Mouse (Mus musculus) large intestine, adult 2 months (tissue): ENCODE measurements around the gene Poldip2. TPM values are rescaled to one million over a fixed set of nuclear protein-coding genes. Genes with fewer than 3 reads are reported as not detected.
A peak's percentile ranks its signal among the peaks of the same experiment; 100 is the strongest.

Source experiments
- DNase-seq: peaks from one replicate; pipeline ENCODE4 v3.0.0-alpha.2; 2012; ENCODE audit warnings: low read depth, low spot score
- WGBS: fragments of 180-500 bp; shearing (Covaris S2); methylation state at CpG from one replicate; pipeline ENCODE4 v1.1.7; 2018; 5-methylcytosine and 5-hydroxymethylcytosine counted together
- polyA plus RNA-seq: library from polyadenylated mRNA; depleted of rRNA; stranded (reverse); fragments of >200 nt; gene quantifications from 2 replicates; pipeline ENCODE4 v1.2.3, GENCODE M21; 2012; rRNA removed

The Poldip2 gene
- 41.2 and 43.9 TPM in 2 replicates for polyA plus RNA-seq

DNA sequence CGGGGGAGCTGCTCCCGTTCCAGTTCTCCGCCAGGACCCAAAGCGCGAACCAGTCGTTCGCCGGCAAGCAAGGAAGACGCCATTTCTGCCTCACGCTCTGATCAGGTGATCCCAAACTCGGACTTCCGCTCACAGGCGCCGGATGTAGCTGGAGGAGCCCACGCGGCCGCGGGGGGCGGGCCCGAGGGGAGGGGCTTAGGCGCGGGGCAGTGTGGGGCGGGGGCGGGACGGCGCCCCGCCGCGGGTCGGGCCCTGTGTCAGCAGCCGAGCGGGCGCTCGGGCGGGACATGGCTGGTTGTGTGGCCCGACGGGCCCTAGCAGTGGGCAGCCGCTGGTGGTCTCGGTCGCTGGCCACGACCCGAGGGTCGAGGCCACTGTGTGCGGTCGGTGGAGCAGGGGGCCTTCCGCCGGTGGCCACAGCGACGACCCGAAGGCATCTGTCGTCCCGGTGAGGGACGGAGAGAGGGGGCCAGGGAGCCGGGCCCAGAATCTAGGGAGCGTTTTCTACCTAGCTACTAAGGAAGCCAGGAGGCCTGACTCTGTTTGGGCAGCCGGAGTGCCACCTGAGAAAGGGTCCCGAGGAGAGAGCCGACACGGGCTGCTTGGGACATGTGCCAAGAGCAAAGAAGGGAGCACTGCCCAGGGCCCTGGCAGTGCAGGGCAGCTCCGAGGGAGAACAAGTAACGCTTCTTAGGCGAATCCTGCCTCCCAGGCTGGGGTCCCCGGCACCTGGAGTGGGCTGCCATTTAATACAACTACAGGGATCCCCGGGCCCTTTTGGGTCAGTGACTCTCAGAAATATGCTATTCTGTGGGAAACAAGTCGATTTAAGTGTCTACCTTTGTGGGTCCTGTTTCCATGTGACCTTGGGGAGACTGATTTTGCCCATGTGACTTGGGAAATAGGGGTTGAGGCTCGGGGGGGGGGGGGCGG lies at the start of gene Poldip2, which contains the start of gene Tmem199:
Poldip2 (plus strand) TSS at position 169 of the 933 bp plus-strand sequence.
Tmem199 (minus strand) TSS at position 148 of the 933 bp plus-strand sequence.
- WGBS = under 1% methylated on average over 67 of the region's 67 CpGs
- peak; percentile 76 for DNase-seq

DNA sequence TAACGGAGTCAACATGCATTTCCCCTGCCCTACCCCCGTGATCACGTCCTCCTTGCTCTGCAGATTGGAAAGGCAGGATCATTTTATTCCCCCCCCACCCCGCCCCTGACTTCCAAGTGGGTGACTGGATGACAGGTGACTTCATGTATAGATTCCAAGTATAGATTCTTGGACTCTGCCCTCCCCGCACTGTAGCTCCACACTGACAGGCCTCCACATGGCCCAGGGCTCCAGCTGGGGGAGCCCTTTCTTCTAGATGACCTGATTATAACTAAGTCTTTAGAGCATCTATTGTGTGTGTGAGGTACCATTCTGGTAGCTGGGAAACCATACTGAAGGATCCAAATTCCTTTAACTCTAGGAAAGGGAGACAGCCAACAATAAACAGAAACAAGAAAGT lies 49.3 kb upstream of the Poldip2 start:
- DNase-seq = no peak
- 40% methylated on average over 5 of the region's 5 CpGs for WGBS

DNA sequence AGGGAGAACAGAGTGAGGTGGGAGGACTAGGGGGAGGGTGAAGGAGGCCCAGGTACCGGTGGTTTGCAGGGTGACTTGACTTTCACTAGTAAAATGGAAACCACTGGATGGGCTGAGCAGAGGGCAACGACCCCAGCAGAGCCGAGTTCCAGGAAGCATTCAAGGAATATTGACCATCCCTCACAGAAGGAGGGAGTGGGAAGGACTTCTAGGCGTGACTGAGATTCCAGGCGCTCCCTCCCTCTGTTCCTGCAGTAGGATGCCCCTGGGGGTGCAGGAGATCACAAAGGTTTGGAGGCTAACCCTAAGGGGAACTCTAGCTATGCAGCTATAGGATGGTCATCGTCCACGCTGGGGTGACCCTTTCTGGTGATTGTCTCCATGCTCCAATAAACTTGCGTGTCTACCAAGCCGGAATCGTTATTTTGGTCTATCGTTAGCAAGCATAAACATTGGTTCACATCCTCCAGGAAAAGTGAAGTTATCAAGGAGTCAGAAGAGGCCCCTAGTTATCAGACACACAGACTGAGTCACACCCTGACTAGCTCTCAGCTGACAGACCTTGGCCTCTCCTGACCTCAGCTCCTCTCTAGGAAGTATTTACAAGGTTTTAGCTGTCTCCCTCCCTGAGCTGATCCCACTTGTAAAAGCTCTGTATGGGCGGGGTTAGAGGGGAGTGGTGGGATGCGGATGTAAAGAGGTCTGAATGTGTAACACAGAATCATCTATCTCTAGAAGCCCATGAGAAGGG lies 48.5 kb upstream of the Poldip2 start:
- 27% methylated on average over 13 of the region's 13 CpGs for WGBS
- no peak for DNase-seq

DNA sequence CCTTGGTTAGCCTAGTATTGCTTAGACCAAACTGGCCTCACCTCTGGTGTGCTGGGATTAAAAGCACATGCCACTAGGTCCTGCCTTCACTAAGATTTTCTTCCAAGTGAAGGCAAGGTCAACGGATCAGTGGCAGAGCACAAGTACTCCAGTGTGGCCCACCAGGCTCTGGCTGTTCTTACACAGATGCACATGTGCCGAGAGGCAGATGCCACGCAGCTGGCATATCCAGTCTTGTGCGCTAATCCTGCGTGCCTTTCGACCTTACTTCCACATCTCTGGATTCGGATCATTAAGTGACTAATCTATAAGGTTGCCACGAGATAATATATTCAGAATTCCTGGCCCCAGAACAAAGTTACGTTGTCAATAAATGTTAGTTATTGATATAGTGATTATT lies 46.9 kb upstream of the Poldip2 start:
- DNase-seq = no peak
- WGBS = 26% methylated on average over 9 of the region's 9 CpGs

DNA sequence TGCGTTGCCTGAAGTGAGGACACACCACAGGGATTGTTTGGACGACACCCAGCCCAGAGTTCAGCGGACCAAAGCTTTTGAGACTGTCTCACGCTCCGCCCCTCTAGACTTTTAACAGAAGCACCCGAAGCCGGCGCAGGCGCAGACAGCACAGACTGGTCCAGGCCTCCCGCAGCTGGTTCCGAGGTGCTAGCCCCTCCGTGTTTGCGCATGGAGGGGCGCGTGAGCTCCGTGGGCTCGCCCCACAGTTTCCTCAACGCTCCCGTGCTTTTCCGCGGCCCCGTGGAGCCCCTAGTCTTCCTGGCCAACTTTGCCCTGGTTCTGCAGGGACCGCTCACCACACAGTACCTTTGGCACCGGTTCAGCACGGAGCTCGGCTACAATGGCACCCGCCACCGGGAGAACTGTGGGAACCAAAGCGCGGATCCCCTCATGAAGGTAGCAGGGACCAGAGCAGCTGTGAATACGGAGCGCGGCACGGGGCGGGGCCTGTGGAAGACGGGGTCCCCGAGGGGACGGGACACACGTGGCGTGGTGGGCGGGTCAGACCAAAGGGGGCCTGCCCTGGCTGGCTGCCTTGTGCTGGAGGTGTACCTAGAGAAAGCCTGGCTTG lies 46.3 kb upstream of the Poldip2 start, which contains the start of gene Slc46a1:
Slc46a1 (plus strand) TSS at position 130 of the 613 bp plus-strand sequence.
- DNase-seq = peak; percentile 67
- under 1% methylated on average over 41 of the region's 41 CpGs for WGBS

DNA sequence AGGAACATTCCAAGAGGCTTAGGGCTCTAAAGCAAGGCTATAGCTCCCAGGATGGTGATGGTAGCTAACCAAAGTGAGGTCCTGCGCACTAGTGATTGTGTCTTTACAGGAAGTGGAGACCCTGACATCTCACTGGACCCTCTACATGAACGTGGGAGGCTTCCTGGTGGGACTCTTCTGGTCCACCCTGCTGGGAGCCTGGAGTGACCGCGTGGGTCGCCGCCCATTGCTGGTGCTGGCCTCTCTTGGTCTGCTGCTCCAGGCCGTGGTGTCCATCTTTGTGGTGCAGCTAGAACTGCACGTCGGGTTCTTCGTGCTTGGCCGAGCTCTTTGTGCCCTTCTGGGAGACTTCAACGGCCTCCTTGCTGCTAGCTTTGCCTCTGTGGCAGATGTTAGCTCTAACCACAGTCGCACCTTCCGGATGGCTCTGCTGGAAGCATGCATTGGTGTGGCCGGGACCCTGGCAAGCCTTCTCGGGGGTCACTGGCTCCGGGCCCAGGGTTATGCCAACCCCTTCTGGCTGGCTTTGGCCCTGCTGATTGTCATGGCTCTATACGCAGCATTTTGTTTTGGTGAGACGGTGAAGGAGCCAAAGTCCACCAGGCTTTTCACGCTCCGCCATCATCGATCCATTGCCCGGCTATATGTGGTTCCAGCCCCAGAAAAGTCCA lies 45.6 kb upstream of the Poldip2 start:
- 71% methylated on average over 23 of the region's 23 CpGs for WGBS
- no peak for DNase-seq

DNA sequence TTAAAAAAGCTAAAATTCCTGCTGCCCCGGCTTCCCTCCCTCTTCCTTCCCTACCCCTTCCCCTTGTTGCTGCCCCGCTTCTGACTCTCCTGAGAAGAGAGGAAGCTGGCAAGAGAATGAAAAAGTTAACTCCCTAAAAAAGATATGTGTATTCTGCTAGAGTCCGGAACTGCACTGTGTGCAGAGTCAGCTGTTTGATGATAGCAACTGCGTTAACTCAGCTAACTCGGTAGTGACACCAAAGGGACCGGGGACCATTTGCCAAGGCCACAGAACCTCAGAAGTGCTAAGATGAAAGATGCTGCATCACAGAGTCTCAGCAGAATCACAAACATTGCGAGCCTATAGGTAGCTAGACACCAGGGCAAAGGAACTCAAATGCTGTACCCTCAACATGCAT lies 44.5 kb upstream of the Poldip2 start:
- DNase-seq = no peak
- 87% methylated on average over 7 of the region's 7 CpGs for WGBS

DNA sequence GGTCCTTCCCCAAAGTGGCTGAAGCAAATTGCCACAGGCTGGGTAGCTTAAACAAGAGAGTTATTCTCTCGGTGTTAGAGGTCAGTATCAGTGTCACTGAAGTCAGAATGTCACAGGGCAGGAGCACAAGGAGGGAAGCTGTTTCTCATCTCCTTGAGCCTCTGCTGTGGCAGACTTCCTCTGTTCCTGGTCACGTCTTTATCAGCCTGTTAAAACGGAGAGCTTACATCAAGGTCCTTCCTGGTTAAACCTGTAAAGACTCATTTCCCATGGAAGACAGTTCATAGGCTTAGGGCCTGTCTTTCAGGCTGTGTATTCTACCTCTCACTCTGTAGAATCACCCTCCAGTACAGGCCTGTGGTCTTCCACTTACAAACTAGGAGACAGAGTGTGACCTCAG lies 44.1 kb upstream of the Poldip2 start:
- WGBS = 60% methylated on average over 3 of the region's 3 CpGs
- DNase-seq = no peak

DNA sequence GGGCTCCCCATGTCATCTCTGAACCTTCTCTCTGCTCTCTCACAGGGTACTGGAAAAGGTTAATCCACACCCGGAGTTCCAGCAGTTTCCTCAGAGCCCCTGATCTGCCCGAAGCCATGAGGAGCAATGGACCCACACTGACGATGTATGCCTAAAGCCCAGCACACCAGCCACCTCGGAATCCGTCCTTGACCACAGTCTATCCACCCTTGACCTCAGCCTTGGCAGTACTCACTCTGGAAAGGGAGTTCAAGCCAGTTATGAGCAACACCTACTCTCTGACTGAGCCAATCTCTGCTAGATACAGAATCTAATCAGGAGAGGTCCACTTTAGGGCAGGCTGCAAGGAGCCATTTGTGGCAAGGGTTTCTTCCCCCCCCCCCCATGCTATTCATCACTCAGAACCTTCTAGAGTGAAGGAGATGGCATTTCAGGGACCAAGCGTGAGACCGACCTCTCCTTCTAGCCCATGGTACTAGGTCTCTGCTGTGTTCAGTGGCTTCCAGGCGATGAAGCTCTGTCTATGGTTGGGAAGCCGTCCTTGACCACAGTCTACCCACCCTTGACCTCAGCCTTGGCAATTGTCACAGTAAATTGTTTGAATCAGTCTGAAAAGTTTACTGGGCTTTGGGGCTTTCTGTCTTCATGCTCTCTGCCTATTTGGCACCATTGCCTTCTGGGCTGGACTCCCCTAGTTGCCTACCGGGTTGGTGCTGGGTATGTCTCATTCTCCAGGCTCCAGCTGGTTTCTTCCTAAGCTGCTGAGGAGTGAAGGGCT lies 40.5 kb upstream of the Poldip2 start:
- DNase-seq = no peak
- WGBS = 88% methylated on average over 10 of the region's 10 CpGs

DNA sequence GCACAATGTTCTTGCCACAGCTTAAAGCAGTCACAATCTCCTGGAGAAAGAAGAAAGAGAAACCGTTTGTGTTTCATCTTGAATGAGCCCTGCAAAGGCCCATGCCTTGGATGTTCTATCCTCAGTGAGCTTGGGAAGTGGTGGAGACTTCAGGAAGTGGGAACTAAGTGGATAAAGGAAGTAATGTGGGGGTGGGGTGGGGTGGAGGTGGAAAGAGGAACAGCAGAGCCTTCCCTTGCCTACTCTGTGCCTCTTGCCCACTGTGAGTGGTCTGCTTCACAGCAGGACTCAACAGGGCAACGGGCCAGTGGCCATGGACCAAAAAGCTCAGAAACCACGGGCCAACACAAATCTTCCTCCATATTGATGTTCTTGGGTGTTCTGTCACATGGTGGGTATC lies 36.7 kb upstream of the Poldip2 start:
- DNase-seq = no peak
- 70% methylated on average over 3 of the region's 3 CpGs for WGBS

DNA sequence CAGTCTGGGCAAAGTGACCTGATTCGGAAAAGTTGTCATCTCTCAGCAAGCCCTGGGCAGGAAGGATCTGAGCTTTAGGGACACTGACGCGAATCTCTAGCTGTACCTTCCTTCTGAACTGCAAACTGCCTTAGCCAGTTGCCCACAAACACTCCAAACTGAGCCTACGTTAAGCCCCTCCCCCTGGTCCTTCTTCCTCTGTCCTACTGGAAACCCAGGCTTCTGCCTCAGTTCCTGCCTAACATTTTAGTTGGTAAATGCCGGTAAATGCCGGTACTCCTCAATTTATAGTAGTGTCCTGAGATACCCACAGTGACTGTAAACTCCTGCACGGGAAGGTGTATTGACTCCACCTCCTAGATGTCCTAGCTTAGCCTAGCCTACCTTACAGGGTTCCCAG lies 28.4 kb upstream of the Poldip2 start:
- DNase-seq = no peak
- WGBS = 43% methylated on average over 7 of the region's 7 CpGs

DNA sequence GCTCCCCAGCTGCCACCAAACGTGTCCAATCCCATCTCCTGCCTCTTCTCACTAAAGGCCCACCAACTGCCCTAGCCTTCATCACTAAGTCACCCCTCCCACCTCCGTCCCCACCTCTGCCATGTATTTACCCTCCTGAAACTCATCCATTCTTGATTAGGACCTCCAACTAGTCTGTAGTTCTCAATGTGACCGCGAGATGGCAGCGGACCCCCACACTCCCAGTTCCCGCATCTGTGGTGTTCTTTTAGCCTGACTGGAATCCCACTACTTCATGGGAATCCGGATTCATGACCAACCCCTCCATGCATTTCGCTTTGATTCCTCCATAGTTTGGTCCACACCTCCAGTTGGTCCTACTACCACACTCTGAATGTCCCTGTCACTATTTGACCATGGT lies 23.8 kb upstream of the Poldip2 start:
- 1% methylated on average over 8 of the region's 8 CpGs for WGBS
- no peak for DNase-seq

DNA sequence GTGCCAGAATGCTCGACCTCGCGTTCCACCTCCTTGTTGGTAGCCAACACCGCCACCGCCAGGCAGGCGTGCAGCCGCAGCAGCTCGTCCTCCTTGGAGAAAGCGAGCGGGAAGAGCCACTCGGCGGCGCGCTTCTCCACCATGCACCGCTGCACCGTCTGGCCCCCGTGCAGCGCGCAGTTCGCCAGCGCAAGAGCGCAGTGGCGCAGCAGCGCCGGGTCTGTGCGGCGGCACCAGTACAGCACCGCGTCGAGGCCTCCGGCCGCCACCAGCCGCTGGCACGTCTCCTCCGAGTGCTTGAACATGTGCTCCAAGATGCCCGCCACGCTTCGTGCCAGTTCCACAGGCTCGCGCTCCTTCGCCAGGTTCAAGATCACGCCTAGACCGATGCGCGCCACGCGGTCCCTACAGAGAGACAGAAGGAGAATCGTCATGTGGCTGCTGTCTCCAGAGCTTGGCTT lies 21.2 kb upstream of the Poldip2 start:
- 8% methylated on average over 45 of the region's 48 CpGs for WGBS
- DNase-seq = no peak

DNA sequence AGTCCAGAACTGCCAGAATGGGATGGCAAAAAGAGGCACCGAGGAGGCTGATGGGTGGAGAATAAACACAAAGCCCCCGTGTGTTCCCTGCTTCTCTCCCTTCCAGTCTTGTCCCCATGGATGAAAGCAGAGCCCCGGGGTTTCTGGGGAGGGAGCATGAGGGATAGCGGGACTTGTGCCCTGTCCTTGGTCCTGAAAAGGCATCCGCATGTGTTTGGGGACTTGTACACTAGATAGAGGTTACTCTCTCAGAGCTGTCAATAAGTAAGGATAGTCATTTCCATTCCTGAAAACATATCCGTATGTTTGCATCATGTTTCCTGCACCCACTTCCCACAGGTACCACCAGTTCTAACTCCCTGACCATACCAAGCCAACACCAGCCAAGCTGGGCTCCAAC lies 16.1 kb upstream of the Poldip2 start:
- 8% methylated on average over 6 of the region's 6 CpGs for WGBS
- no peak for DNase-seq

DNA sequence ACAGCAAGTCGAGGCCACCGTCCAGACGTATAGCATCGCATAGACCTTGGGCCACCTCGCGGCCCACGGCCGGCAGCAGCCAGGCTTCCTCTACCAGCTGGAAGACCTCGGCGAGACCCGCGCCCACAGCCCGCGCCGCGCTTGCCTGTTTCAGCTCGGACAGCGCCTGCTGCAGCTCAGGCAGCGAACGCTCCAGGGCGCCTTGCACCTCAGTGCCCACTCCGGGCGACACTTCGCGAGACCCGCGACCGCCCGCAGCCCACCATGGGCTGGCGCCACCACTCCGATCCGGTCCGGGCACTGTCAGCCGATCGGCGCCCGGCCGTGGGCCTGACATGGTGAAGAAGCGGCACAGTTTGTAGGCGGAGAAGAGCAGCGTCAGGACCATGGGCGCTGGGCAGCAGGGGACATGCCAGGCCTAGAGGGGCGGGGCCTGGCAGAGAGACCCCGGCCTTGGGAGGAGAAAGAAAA lies 14.9 kb upstream of the Poldip2 start:
- 2% methylated on average over 44 of the region's 44 CpGs for WGBS
- no peak for DNase-seq

DNA sequence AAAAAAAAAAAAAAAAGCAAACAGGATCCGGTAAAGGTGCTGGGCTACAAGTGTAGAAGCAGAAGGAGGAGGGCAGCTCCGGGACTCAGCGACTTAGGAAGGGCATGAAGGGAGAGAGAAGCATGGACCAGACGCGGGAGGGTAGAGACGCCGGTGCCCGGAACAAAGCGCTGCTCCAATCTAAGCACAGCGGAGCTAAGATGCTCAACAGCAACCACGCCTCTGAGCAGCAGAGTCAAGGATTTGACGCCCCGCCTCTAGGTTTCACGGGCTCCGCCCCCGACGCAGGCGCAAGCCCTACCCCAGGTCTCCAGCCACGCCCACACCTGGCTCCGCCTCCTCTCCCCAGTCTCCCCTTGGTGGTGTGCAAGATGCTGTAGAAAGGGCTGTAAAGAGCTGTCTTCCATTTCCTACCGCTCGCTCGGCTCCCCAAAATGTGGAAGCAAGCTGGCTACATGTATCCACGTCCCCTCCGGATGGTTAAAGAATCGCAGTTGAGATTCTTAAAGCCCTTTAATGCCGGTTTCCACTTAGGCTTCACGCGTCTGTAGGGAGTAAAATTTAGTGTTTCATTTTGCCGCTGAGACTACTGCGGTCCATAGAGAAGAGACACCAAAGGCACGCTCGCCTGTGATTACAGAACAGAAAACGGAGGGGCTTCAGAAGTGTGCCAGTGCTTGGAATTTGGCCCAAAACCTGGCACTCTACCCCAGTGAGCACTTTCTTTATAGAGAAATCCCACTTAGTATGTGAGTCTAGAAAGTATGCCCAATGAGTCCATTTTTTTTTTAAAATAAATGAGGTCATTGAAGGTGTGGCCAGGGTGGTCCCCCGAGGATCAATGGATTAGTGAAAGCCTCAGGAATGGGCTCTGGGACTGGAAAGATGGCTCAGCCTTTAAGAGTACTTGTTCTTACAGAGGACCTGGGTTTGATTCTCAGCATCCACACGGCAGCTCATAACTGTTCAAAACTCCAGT lies 14.2 kb upstream of the Poldip2 start, which contains the start of gene Sarm1:
Sarm1 (minus strand) TSS at position 211 of the 979 bp plus-strand sequence.
- peak; percentile 64 for DNase-seq
- 4% methylated on average over 36 of the region's 36 CpGs for WGBS

DNA sequence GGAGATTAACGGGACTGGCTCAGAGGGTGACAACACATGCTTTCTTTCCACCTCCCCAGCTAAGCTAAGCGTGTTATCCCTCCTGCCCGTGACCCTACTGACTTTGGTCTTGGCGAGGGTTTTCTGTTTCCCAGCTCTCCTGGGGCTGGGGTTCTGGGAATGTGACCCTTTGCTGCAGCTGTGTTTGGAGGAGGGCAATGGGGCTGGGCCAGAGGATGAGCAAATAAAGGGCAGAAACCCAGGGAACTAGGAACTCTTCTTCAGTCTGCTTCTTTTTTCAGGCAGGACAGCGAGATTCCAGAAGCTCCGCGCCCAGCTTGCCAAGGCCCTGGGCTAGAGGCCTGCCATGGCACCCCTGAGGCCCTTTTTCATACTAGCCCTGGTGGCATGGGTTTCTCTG lies 13.0 kb upstream of the Poldip2 start, which contains the start of gene Vtn:
Vtn (plus strand) TSS at position 88 of the 400 bp plus-strand sequence.
- WGBS = 46% methylated on average over 7 of the region's 7 CpGs
- DNase-seq = no peak
